Mouse (Mus musculus): ENCODE data around the gene Dbil5. TPM values are rescaled to one million over a fixed set of nuclear protein-coding genes. Genes with fewer than 3 reads are reported as not detected.
"Not testable (repeated sequence)": the region's sequence is repeated elsewhere in the genome, so short reads cannot be mapped to it uniquely, and the experiment has no call there.

Gene Dbil5
- polyA plus RNA-seq, 1 experiment from 2014 or later: not detected

DNA sequence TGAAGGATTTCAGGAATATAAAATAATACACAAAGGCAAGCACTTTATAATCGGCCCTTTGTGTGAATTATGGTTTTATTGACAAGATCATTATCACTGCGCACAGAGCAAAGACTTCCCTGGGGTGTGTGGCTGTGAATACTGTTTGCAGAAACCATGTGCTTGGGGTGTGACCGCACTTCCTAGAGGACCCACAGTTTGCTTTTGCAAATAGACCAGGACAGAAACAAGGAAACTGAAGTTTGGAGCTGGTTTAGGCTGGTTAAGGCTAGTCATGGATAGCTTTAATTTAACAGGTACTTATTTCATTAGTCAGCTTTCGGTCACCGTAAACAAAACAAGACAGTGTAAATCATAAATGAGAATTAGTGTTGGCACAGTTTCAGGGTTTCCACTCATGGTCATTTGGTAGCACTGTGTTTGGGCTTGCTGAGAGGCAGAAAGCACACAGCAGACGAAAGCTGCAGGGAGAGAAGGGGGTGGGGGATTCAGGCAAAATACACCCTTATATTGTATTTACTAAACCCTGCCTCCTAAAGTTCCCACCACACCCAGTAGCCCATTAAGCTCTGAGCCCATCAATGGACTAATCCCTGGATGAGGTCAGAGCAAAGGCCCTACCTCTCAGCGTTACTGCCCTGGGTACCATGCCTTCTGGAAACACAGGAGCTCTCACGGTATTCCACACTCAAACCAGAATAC lies 21.0 kb upstream of the Dbil5 start:
- no peaks in the 10 kb centered on the region for H3K27me3 ChIP-seq (ENCODE audit: control insufficient read depth, insufficient read depth, low read length)
- DNase-seq (ENCODE audit: low spot score) (no peak), ATAC-seq (ENCODE audit: low FRiP score) (no peak)
- no peaks in the 10 kb centered on the region for H3K4me1 ChIP-seq (replicated peaks; ENCODE audit: control insufficient read depth, insufficient read depth, low read length)
- H3K4me2 ChIP-seq (replicated peaks; ENCODE audit: low read depth, low read length): no peak overlapping the region
- no peak overlapping the region for H3K27ac ChIP-seq (ENCODE audit: low read depth, low read length)
- WGBS: 77% methylated on average over 8 of the region's 8 CpGs
- no peak overlapping the region for H3K4me3 ChIP-seq (ENCODE audit: low read depth, low read length)
- no peaks in the 10 kb centered on the region for H3K36me3 ChIP-seq (ENCODE audit: control insufficient read depth, insufficient read depth, low read length)
- no peaks in the 10 kb centered on the region for H3K9me3 ChIP-seq (ENCODE audit: control insufficient read depth, low read length)
- H3K9ac ChIP-seq (ENCODE audit: low read depth, low read length): no peak overlapping the region

DNA sequence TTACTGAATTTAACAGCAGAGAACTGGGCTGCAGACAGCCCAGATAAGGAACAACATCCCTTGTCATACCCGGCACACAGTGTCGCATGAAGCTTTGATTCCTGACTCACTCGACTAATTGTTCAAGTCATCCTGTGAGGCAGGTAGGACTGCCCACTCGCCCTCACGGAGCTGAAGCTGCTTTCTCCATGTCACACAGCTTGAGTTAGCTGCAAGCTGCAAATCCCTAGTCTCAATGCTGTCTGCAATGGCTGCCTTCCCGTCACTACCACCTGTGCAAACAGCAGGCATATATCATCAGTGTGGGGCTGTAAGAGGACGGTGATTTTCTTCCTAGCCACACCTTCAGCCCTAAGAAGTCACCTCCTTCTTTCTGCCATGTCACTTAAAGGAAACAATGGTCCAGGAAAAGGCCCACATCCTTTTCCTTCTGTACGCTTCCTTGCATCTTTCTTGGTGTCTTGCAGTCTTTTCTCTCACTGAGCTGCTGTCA lies 20.4 kb upstream of the Dbil5 start:
- no peak overlapping the region for H3K4me3 ChIP-seq (ENCODE audit: low read depth, low read length)
- no peaks in the 10 kb centered on the region for H3K36me3 ChIP-seq (ENCODE audit: control insufficient read depth, insufficient read depth, low read length)
- no peak overlapping the region for H3K9ac ChIP-seq (ENCODE audit: low read depth, low read length)
- no peak overlapping the region for H3K27ac ChIP-seq (ENCODE audit: low read depth, low read length)
- H3K9me3 ChIP-seq (ENCODE audit: control insufficient read depth, low read length): no peaks in the 10 kb centered on the region
- no peak overlapping the region for H3K4me2 ChIP-seq (replicated peaks; ENCODE audit: low read depth, low read length)
- DNase-seq (ENCODE audit: low spot score) (no peak), ATAC-seq (ENCODE audit: low FRiP score) (no peak)
- WGBS: 51% methylated on average over 8 of the region's 8 CpGs
- H3K4me1 ChIP-seq (replicated peaks; ENCODE audit: control insufficient read depth, insufficient read depth, low read length): no peaks in the 10 kb centered on the region
- no peaks in the 10 kb centered on the region for H3K27me3 ChIP-seq (ENCODE audit: control insufficient read depth, insufficient read depth, low read length)

DNA sequence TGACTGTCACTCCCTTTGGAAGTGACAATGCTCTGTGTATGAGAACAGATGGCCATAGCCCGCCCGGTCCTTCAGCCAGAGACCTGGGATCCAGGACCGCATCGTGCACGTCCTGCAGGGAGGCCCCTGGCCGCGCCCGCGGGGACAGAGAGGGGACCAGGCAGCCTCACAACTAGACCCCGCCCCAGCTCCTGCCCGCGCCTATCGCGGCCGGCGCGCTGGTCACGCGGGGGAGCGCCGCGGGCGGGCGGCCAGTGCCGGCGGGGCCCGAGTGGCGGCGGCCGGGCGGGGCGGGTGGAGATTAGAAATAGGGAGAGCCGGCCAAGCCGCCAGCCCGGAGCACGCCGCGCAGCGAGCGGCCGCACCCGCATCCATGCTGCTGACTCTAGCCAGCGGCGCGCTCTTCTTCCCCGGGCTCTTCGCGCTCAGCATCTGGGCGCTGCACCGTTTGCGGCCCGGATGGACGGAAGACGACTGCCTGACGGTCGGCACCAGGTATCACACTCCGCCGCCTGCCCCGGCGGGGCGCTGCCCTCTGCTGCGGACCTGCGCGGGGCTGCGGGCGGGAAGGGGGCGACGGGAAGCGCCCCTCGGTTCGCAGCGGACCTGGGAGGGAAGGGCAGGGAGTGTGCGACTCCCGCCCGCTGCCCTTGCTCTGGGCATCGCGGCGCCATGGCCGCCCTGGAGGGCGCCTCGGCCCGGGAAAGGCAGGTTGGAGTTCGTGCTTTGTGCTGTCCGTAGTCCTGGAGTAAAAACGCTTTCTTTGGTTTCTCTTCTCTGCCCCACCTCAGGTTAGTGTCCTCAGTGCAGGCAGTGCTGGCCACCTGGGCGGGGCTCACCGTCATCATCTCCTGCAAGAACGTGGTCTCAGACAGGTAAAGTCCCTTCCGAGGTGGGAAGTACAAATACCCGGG lies 15.4 kb upstream of the Dbil5 start:
- under 1% methylated on average over 78 of the region's 90 CpGs for WGBS
- DNase-seq (ENCODE audit: low spot score) (peak; percentile 88), ATAC-seq (ENCODE audit: low FRiP score) (peak; percentile 98)

GRCm38 (mm10) chr11:76206793-76207192 lies 10.6 kb upstream of the Dbil5 start:
- no peak for ATAC-seq (ENCODE audit: low FRiP score)
- Histone ChIP-seq H3K4me2 (replicated peaks; ENCODE audit: low read depth, low read length) (no peak overlapping the region), H3K36me3 (ENCODE audit: control insufficient read depth, insufficient read depth, low read length) (no peaks in the 10 kb centered on the region), H3K9ac (ENCODE audit: low read depth, low read length) (no peak overlapping the region), H3K27me3 (ENCODE audit: control insufficient read depth, insufficient read depth, low read length) (no peaks in the 10 kb centered on the region), H3K4me1 (replicated peaks; ENCODE audit: control insufficient read depth, insufficient read depth, low read length) (peaks cover 4% of the 10 kb centered on the region), H3K4me3 (ENCODE audit: low read depth, low read length) (no peak overlapping the region), H3K27ac (ENCODE audit: low read depth, low read length) (no peak overlapping the region), H3K9me3 (ENCODE audit: control insufficient read depth, low read length) (no peaks in the 10 kb centered on the region)
- WGBS: 92% methylated on average over 5 of the region's 5 CpGs
- no peak for DNase-seq (ENCODE audit: low spot score)

More for the DNA sequence above, 15.4 kb upstream of the Dbil5 start:
- Histone ChIP-seq H3K9ac (ENCODE audit: low read depth, low read length) (peak overlapping the region; percentile 94), H3K36me3 (ENCODE audit: control insufficient read depth, insufficient read depth, low read length) (no peaks in the 10 kb centered on the region), H3K4me2 (replicated peaks; ENCODE audit: low read depth, low read length) (peak overlapping the region; percentile 90), H3K4me1 (replicated peaks; ENCODE audit: control insufficient read depth, insufficient read depth, low read length) (peaks cover 4% of the 10 kb centered on the region), H3K27ac (ENCODE audit: low read depth, low read length) (peak overlapping the region; percentile 78), H3K4me3 (ENCODE audit: low read depth, low read length) (peak overlapping the region; percentile 91), H3K27me3 (ENCODE audit: control insufficient read depth, insufficient read depth, low read length) (no peaks in the 10 kb centered on the region), H3K9me3 (ENCODE audit: control insufficient read depth, low read length) (no peaks in the 10 kb centered on the region)

DNA sequence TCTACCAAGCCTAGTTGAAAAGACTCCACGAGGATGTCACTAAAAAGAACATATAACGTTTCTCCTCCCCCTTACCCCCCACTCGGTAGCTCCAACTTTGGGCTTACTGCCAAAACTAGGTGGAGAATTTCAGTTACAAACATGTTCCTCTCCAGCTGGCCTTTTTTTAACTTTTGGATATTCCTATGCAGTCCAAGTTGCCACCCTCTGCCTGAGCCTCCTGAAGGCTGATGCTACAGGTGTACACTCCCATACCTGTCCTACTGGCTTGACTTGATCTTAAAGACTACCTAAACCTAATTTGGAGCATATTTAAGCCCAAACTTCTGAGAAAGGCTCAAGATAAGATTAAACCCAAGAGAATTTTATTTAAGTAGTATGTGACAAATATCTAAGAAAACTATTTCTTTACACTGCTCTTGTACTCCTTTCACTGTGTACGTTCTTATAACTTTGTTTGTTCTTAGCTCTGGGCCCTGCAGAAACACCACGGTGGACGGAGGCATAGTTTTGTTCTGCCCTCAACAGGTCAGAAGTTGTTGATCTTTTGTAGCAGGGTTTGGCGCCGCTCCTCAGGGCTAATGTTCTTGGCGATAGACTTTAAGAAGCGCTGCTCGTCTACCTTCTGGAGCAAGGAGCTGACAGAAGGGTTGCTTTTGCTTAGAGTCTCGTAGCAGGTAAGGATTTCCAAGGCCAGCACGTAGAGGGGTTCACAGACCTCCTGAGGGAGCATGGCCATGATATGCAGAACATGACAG lies 7.0 kb upstream of the Dbil5 start:
- Histone ChIP-seq H3K27ac (ENCODE audit: low read depth, low read length) (no peak overlapping the region), H3K27me3 (ENCODE audit: control insufficient read depth, insufficient read depth, low read length) (no peaks in the 10 kb centered on the region), H3K4me3 (ENCODE audit: low read depth, low read length) (no peak overlapping the region), H3K36me3 (ENCODE audit: control insufficient read depth, insufficient read depth, low read length) (peaks cover 8% of the 10 kb centered on the region; the same call in 1 of the 2 replicates), H3K4me2 (replicated peaks; ENCODE audit: low read depth, low read length) (no peak overlapping the region), H3K9me3 (ENCODE audit: control insufficient read depth, low read length) (no peaks in the 10 kb centered on the region), H3K9ac (ENCODE audit: low read depth, low read length) (no peak overlapping the region), H3K4me1 (replicated peaks; ENCODE audit: control insufficient read depth, insufficient read depth, low read length) (no peaks in the 10 kb centered on the region)
- no peak for DNase-seq (ENCODE audit: low spot score)
- 94% methylated on average over 13 of the region's 13 CpGs for WGBS
- no peak for ATAC-seq (ENCODE audit: low FRiP score)

GRCm38 (mm10) chr11:76211595-76211994 lies 5.8 kb upstream of the Dbil5 start:
- H3K4me1 ChIP-seq (replicated peaks; ENCODE audit: control insufficient read depth, insufficient read depth, low read length); H3K36me3 ChIP-seq (ENCODE audit: control insufficient read depth, insufficient read depth, low read length); DNase-seq (ENCODE audit: low spot score); ATAC-seq (ENCODE audit: low FRiP score); H3K9ac ChIP-seq (ENCODE audit: low read depth, low read length); H3K4me2 ChIP-seq (replicated peaks; ENCODE audit: low read depth, low read length); H3K4me3 ChIP-seq (ENCODE audit: low read depth, low read length); H3K27ac ChIP-seq (ENCODE audit: low read depth, low read length); H3K9me3 ChIP-seq (ENCODE audit: control insufficient read depth, low read length); H3K27me3 ChIP-seq (ENCODE audit: control insufficient read depth, insufficient read depth, low read length): not testable (repeated sequence)
- WGBS: 95% methylated on average over 4 of the region's 6 CpGs

DNA sequence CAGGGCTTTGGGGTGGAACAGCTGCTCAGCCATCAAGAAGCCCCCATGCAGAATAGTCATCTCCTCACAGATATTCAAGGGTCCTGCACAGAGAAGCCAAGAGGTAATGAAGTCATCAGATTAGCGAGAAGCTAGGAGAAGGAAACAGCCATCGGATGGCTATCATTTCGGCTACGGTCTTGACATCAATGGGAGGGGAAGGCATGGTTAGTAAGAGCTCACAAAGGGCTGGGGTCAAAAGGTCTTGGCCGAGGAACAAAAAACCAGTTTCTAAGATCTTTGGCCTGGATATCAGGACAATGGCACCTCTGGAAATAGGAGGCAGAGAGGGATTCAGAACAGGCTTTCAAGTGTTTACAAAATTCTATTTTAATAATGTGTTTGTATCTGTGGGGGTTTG lies 3.6 kb upstream of the Dbil5 start:
- no peak overlapping the region for H3K4me3 ChIP-seq (ENCODE audit: low read depth, low read length)
- no peaks in the 10 kb centered on the region for H3K9me3 ChIP-seq (ENCODE audit: control insufficient read depth, low read length)
- no peak overlapping the region for H3K27ac ChIP-seq (ENCODE audit: low read depth, low read length)
- 23% methylated on average over 5 of the region's 5 CpGs for WGBS
- ATAC-seq (ENCODE audit: low FRiP score) (no peak), DNase-seq (ENCODE audit: low spot score) (no peak)
- no peak overlapping the region for H3K4me2 ChIP-seq (replicated peaks; ENCODE audit: low read depth, low read length)
- H3K36me3 ChIP-seq (ENCODE audit: control insufficient read depth, insufficient read depth, low read length): peaks cover 8% of the 10 kb centered on the region; the same call in 1 of the 2 replicates
- H3K27me3 ChIP-seq (ENCODE audit: control insufficient read depth, insufficient read depth, low read length): no peaks in the 10 kb centered on the region
- no peak overlapping the region for H3K9ac ChIP-seq (ENCODE audit: low read depth, low read length)
- no peaks in the 10 kb centered on the region; the same call in 1 of the 2 replicates for H3K4me1 ChIP-seq (replicated peaks; ENCODE audit: control insufficient read depth, insufficient read depth, low read length)

- no peak overlapping the region for H3K27ac ChIP-seq (ENCODE audit: low read depth, low read length)
- WGBS: 90% methylated on average over 2 of the region's 2 CpGs
These were observed 2.4 kb upstream of the Dbil5 start for GRCm38 (mm10) chr11:76215011-76215410.

More at GRCm38 (mm10) chr11:76215011-76215410, 2.4 kb upstream of the Dbil5 start:
- no peak overlapping the region for H3K4me2 ChIP-seq (replicated peaks; ENCODE audit: low read depth, low read length)
- ATAC-seq (ENCODE audit: low FRiP score) (no peak), DNase-seq (ENCODE audit: low spot score) (no peak)
- H3K4me3 ChIP-seq (ENCODE audit: low read depth, low read length): no peak overlapping the region
- no peaks in the 10 kb centered on the region for H3K9me3 ChIP-seq (ENCODE audit: control insufficient read depth, low read length)
- no peak overlapping the region for H3K9ac ChIP-seq (ENCODE audit: low read depth, low read length)
- no peaks in the 10 kb centered on the region for H3K27me3 ChIP-seq (ENCODE audit: control insufficient read depth, insufficient read depth, low read length)
- H3K36me3 ChIP-seq (ENCODE audit: control insufficient read depth, insufficient read depth, low read length): peaks cover 8% of the 10 kb centered on the region; the same call in 1 of the 2 replicates
- H3K4me1 ChIP-seq (replicated peaks; ENCODE audit: control insufficient read depth, insufficient read depth, low read length): no peaks in the 10 kb centered on the region; the same call in 1 of the 2 replicates
